Mouse (Mus musculus) right cerebral cortex, adult 2 months (tissue): ENCODE results near the gene Mb21d2.

Source experiments
- DNase-seq, 2 experiments: peaks; one replicate each; pipeline ENCODE4 v3.0.0; 2021 to 2022; ENCODE audit warnings: low spot score in 2 of 2

Gene Mb21d2

GRCm38 (mm10) chr16:28866584-28867295 is 62.7 kb downstream of the Mb21d2 start:
- no peak for DNase-seq

- no peak for DNase-seq
These were observed 65.9 kb downstream of the Mb21d2 start for GRCm38 (mm10) chr16:28863616-28864015.

- DNase-seq = no peak
These were observed 67.4 kb downstream of the Mb21d2 start for GRCm38 (mm10) chr16:28862093-28862492.

- DNase-seq = no peak
These were observed 69.8 kb downstream of the Mb21d2 start for GRCm38 (mm10) chr16:28859678-28860077.

- no peak for DNase-seq
These were observed 70.5 kb downstream of the Mb21d2 start for GRCm38 (mm10) chr16:28859009-28859288.

- no peak for DNase-seq
These were observed 71.1 kb downstream of the Mb21d2 start for GRCm38 (mm10) chr16:28858210-28859008.

- peak in 1 of 2 experiments; percentile 10 for DNase-seq
These were observed 78.1 kb downstream of the Mb21d2 start for GRCm38 (mm10) chr16:28851409-28851821.

- DNase-seq = peak; percentile 38
These were observed 78.6 kb downstream of the Mb21d2 start for GRCm38 (mm10) chr16:28850881-28851280.

GRCm38 (mm10) chr16:28846123-28846522 is 83.3 kb downstream of the Mb21d2 start:
- no peak for DNase-seq

- no peak for DNase-seq
These were observed 84.1 kb downstream of the Mb21d2 start for GRCm38 (mm10) chr16:28845336-28845735.

- DNase-seq = peak in 1 of 2 experiments; percentile 8
These were observed 88.4 kb downstream of the Mb21d2 start for GRCm38 (mm10) chr16:28841102-28841501.

- DNase-seq = peak; percentile 69 to 89
These were observed 89.1 kb downstream of the Mb21d2 start for GRCm38 (mm10) chr16:28840075-28840974.

- no peak for DNase-seq
These were observed 89.9 kb downstream of the Mb21d2 start for GRCm38 (mm10) chr16:28839575-28839974.

GRCm38 (mm10) chr16:28838016-28838415 is 91.5 kb downstream of the Mb21d2 start:
- DNase-seq = peak; percentile 83 to 84

- no peak for DNase-seq
These were observed 97.3 kb downstream of the Mb21d2 start for GRCm38 (mm10) chr16:28832085-28832635.

GRCm38 (mm10) chr16:28829263-28829955 is 100.1 kb downstream of the Mb21d2 start:
- DNase-seq = no peak

GRCm38 (mm10) chr16:28824781-28825180 is 104.7 kb downstream of the Mb21d2 start:
- DNase-seq = no peak

GRCm38 (mm10) chr16:28821774-28822173 is 107.7 kb downstream of the Mb21d2 start:
- no peak for DNase-seq

- DNase-seq = no peak
These were observed 110.7 kb downstream of the Mb21d2 start for GRCm38 (mm10) chr16:28818749-28819285.

GRCm38 (mm10) chr16:28813290-28813689 is 116.2 kb downstream of the Mb21d2 start:
- no peak for DNase-seq

GRCm38 (mm10) chr16:28809089-28809488 is 120.4 kb downstream of the Mb21d2 start:
- DNase-seq = no peak
